Mouse (Mus musculus): ENCODE data around the gene Agtrap. TPM values are rescaled to one million over a fixed set of nuclear protein-coding genes. Genes with fewer than 3 reads are reported as not detected.

Gene Agtrap
- polyA plus RNA-seq, 1 experiment from 2014 or later: 10.4 TPM

DNA sequence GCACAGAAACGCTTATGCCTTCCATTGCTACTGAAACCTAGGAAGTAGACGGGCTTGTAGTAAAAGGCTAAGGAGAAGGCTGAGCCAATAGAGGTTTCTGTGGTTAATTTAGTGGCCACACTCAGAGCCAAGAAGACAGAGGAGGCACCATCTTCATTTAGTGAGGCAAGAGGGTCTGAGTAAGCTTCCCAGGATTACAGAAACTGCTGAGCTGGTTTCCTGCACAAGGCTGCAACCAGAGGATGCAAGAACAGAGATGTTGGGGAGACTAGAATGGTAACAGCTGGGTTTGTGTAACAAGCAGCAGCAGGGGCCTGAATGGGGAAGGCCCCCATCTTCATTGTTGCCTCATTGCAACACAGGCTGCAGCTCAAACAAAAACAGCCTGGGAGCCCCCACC, 40.8 kb upstream of the Agtrap start:
- H3K4me1 ChIP-seq (ENCODE audit: insufficient read depth): no peaks in the 10 kb centered on the region; the same call in 1 of the 2 replicates
- 24% methylated on average over 2 of the region's 2 CpGs for WGBS (ENCODE audit: insufficient replicate concordance)
- DNase-seq: no peak
- no peaks in the 10 kb centered on the region for H3K36me3 ChIP-seq (replicated peaks; ENCODE audit: insufficient read depth, low read length)
- H3K4me2 ChIP-seq (ENCODE audit: low read depth, low read length): no peak overlapping the region
- H3K9me3 ChIP-seq (ENCODE audit: low read length): no peaks in the 10 kb centered on the region
- peaks cover 42% of the 10 kb centered on the region for H3K27me3 ChIP-seq (ENCODE audit: insufficient read depth, low read length)
- H3K9ac ChIP-seq (replicated peaks): no peak overlapping the region
- no peak overlapping the region for H3K4me3 ChIP-seq (ENCODE audit: low read depth, low read length)
- no peak for ATAC-seq
- no peak overlapping the region for H3K27ac ChIP-seq (ENCODE audit: low read depth)
- TF ChIP-seq EP300 (IDR thresholded peaks at IDR 0.05; ENCODE audit: low read depth) (no peak), CTCF (IDR thresholded peaks at IDR 0.05; ENCODE audit: low read depth) (no peak)

DNA sequence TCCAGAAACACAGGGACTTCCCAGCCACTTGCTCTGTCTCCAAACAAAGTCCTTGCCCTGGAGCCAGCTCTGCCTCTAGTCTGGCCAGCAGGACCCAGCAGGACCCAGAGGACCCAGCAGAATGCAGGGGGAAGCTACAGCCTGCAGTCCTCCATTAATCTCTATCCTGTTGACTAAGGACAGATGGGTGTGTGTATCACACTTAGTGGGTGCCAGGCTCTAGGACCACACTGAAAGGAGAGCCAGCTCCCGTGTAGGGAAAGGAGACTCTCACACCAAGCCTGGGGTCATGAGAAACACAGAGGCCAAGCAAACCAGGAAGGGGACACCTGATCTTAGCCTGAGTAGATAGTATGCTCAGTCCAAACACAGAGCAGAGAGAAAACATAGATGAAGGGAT, 40.4 kb upstream of the Agtrap start:
- H3K4me1 ChIP-seq (ENCODE audit: insufficient read depth): no peaks in the 10 kb centered on the region; the same call in 1 of the 2 replicates
- no peak overlapping the region for H3K27ac ChIP-seq (ENCODE audit: low read depth)
- H3K9me3 ChIP-seq (ENCODE audit: low read length): no peaks in the 10 kb centered on the region
- DNase-seq (no peak), ATAC-seq (no peak)
- H3K9ac ChIP-seq (replicated peaks): no peak overlapping the region
- H3K4me3 ChIP-seq (ENCODE audit: low read depth, low read length): no peak overlapping the region
- 58% methylated on average over 1 of the region's 1 CpGs for WGBS (ENCODE audit: insufficient replicate concordance)
- H3K36me3 ChIP-seq (replicated peaks; ENCODE audit: insufficient read depth, low read length): no peaks in the 10 kb centered on the region
- H3K4me2 ChIP-seq (ENCODE audit: low read depth, low read length): no peak overlapping the region
- TF ChIP-seq EP300 (IDR thresholded peaks at IDR 0.05; ENCODE audit: low read depth) (no peak), CTCF (IDR thresholded peaks at IDR 0.05; ENCODE audit: low read depth) (no peak)
- H3K27me3 ChIP-seq (ENCODE audit: insufficient read depth, low read length): peaks cover 42% of the 10 kb centered on the region

DNA sequence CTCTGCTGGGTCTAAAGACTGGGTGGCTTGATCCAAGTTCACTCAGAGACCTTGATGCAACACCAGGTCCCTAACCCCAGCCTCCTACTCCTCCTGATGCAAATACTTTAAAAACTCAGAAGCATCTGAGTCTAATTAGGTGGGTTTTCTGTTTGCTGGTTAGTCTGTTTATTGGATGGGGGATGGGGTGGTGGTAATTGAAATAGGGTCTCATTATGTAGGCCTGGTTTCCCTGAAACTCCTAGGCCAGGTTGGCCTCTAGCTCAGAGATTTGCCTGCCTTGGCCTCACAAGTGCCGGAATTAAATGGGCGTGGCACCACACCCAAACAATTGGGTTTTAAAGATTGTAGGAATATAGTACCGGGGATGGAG, 34.8 kb upstream of the Agtrap start:
- DNase-seq (no peak), ATAC-seq (no peak)
- H3K9ac ChIP-seq (replicated peaks): no peak overlapping the region
- H3K27ac ChIP-seq (ENCODE audit: low read depth): no peak overlapping the region
- 65% methylated on average over 3 of the region's 3 CpGs for WGBS (ENCODE audit: insufficient replicate concordance)
- 0 out of 2 replicates have a peak, but pooled peaks cover 2% of the 10 kb centered on the region for H3K27me3 ChIP-seq (ENCODE audit: insufficient read depth, low read length)
- H3K4me2 ChIP-seq (ENCODE audit: low read depth, low read length): no peak overlapping the region
- H3K4me3 ChIP-seq (ENCODE audit: low read depth, low read length): no peak overlapping the region
- no peak for TF ChIP-seq CTCF (IDR thresholded peaks at IDR 0.05; ENCODE audit: low read depth)
- no peak for TF ChIP-seq EP300 (IDR thresholded peaks at IDR 0.05; ENCODE audit: low read depth)
- H3K9me3 ChIP-seq (ENCODE audit: low read length): no peaks in the 10 kb centered on the region
- no peaks in the 10 kb centered on the region for H3K36me3 ChIP-seq (replicated peaks; ENCODE audit: insufficient read depth, low read length)
- no peaks in the 10 kb centered on the region for H3K4me1 ChIP-seq (ENCODE audit: insufficient read depth)

DNA sequence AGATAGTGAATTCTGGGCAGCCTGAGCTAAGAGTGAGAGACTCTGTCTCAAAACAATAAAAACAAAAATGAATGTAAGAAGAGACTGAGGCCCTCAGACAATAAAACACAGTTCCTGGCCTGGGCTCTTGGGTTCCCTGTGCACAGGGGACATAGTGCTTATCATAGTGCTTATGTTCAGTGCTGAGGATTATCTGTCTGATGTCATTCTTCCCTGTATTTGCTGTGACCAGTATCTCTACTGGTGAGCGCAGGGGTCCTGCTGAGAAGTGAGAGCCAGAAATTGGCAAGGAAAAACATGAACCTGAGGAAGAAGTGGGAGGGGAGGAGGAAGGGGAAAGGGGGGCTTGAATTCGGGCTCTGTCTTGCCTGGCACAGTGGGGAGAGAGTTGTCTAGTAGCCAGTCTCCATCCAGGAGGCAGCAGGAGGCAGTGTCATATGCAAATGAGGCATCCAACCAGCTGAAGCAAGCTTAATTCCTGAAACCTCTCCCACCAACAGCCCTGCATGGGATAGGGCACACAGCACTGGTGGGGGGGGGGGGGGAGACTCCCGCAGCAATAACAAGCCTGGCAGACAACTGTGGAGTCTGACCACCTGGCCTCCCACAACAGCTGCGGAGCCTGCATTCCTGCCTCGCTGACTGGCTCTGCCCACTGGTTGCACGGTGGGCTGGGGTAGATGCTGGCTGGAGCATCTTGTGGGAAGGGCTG, 34.3 kb upstream of the Agtrap start:
- Histone ChIP-seq H3K9me3 (ENCODE audit: low read length) (no peaks in the 10 kb centered on the region), H3K4me3 (ENCODE audit: low read depth, low read length) (no peak overlapping the region), H3K27ac (ENCODE audit: low read depth) (no peak overlapping the region), H3K4me1 (ENCODE audit: insufficient read depth) (no peaks in the 10 kb centered on the region), H3K9ac (replicated peaks) (no peak overlapping the region), H3K36me3 (replicated peaks; ENCODE audit: insufficient read depth, low read length) (no peaks in the 10 kb centered on the region), H3K27me3 (ENCODE audit: insufficient read depth, low read length) (no peaks in the 10 kb centered on the region), H3K4me2 (ENCODE audit: low read depth, low read length) (no peak overlapping the region)
- TF ChIP-seq CTCF (IDR thresholded peaks at IDR 0.05; ENCODE audit: low read depth) (no peak), EP300 (IDR thresholded peaks at IDR 0.05; ENCODE audit: low read depth) (no peak)
- DNase-seq (no peak), ATAC-seq (no peak)
- 40% methylated on average over 5 of the region's 6 CpGs for WGBS (ENCODE audit: insufficient replicate concordance)

DNA sequence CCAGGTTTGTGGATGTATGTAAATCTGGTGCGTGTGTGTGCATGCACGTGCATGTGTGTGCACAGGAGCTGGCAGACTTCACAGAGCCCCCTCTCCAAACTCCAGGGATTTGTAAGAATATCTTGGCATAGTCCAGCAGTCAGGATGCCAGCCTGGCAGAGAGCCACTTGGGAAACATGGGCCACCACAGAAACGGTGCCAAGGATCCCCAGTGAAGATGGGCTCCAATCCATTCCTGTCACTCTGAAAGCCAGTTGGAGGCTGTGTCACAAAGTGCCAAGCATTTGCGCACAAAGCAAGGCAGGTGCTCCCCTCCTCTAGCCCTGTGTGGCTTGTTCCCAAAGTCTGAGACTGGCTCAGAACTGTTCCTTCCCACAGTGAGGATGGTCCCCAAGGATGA, 33.5 kb upstream of the Agtrap start:
- H3K36me3 ChIP-seq (replicated peaks; ENCODE audit: insufficient read depth, low read length): no peaks in the 10 kb centered on the region
- DNase-seq (no peak), ATAC-seq (no peak)
- no peak overlapping the region for H3K4me2 ChIP-seq (ENCODE audit: low read depth, low read length)
- no peak overlapping the region for H3K9ac ChIP-seq (replicated peaks)
- no peak overlapping the region for H3K4me3 ChIP-seq (ENCODE audit: low read depth, low read length)
- H3K9me3 ChIP-seq (ENCODE audit: low read length): 0 out of 2 replicates have a peak, but pooled peaks cover 2% of the 10 kb centered on the region
- H3K27me3 ChIP-seq (ENCODE audit: insufficient read depth, low read length): no peaks in the 10 kb centered on the region
- 73% methylated on average over 4 of the region's 4 CpGs for WGBS (ENCODE audit: insufficient replicate concordance)
- no peaks in the 10 kb centered on the region for H3K4me1 ChIP-seq (ENCODE audit: insufficient read depth)
- H3K27ac ChIP-seq (ENCODE audit: low read depth): no peak overlapping the region
- TF ChIP-seq EP300 (IDR thresholded peaks at IDR 0.05; ENCODE audit: low read depth) (no peak), CTCF (IDR thresholded peaks at IDR 0.05; ENCODE audit: low read depth) (no peak)

DNA sequence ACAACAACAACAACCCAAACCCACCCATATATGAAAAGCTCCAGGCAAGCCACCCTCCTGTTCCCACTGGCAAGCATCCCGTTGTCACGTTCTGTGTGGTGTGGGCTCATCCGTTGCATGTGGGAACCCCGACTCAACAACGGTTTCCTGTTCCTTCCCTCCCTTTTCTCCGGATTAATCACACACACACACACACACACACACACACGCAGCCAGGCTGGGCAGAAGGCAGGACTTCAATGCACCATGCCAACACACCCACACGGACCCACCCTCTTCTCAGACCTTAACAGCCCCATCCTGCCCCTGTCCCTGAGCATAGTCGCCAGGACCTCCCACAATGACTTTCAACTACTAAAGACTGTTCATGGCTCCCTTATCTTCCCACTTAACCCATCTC, 32.7 kb upstream of the Agtrap start:
- Histone ChIP-seq H3K4me2 (ENCODE audit: low read depth, low read length) (no peak overlapping the region), H3K9me3 (ENCODE audit: low read length) (0 out of 2 replicates have a peak, but pooled peaks cover 2% of the 10 kb centered on the region), H3K9ac (replicated peaks) (no peak overlapping the region), H3K27ac (ENCODE audit: low read depth) (no peak overlapping the region), H3K4me1 (ENCODE audit: insufficient read depth) (no peaks in the 10 kb centered on the region), H3K36me3 (replicated peaks; ENCODE audit: insufficient read depth, low read length) (no peaks in the 10 kb centered on the region), H3K4me3 (ENCODE audit: low read depth, low read length) (no peak overlapping the region), H3K27me3 (ENCODE audit: insufficient read depth, low read length) (no peaks in the 10 kb centered on the region)
- TF ChIP-seq CTCF (IDR thresholded peaks at IDR 0.05; ENCODE audit: low read depth) (no peak), EP300 (IDR thresholded peaks at IDR 0.05; ENCODE audit: low read depth) (no peak)
- ATAC-seq (no peak), DNase-seq (no peak)
- 65% methylated on average over 9 of the region's 9 CpGs for WGBS (ENCODE audit: insufficient replicate concordance)
